Mouse (Mus musculus) layer of hippocampus, adult 8-10 months (tissue): ENCODE measurements around the gene Slc25a45. TPM values are rescaled to one million over a fixed set of nuclear protein-coding genes. Genes with fewer than 3 reads are reported as not detected.
"Not testable (repeated sequence)": the region's sequence is repeated elsewhere in the genome, so short reads cannot be mapped to it uniquely, and the experiment has no call there.

Experiments
- DNase-seq, 2 experiments: peaks; one replicate each; pipeline ENCODE4 v3.0.0; 2022; ENCODE audit warnings: low spot score in 2 of 2
- total RNA-seq, 4 experiments: library from RNA; stranded (reverse); gene quantifications; 2 replicates each; pipeline ENCODE4 v1.2.4; 2022

Gene Slc25a45
- total RNA-seq, 4 experiments from 2014 or later = 3.1 to 7.1 (median 4.5) TPM

GRCm38 (mm10) chr19:5851481-5851971, 26.1 kb upstream of the Slc25a45 start:
- DNase-seq = no peak

GRCm38 (mm10) chr19:5852035-5852722, 25.4 kb upstream of the Slc25a45 start:
- DNase-seq = no peak

- peak in 1 of 2 experiments; percentile 44 for DNase-seq
Measured at GRCm38 (mm10) chr19:5856604-5857003, 21.0 kb upstream of the Slc25a45 start.

GRCm38 (mm10) chr19:5862335-5863085, 15.1 kb upstream of the Slc25a45 start:
- no peak for DNase-seq

GRCm38 (mm10) chr19:5863776-5864175, 13.8 kb upstream of the Slc25a45 start:
- no peak for DNase-seq

GRCm38 (mm10) chr19:5864710-5865398, 12.8 kb upstream of the Slc25a45 start:
- no peak for DNase-seq

- no peak for DNase-seq
Measured at GRCm38 (mm10) chr19:5868096-5868495, 9.5 kb upstream of the Slc25a45 start.

GRCm38 (mm10) chr19:5871273-5871672, 6.3 kb upstream of the Slc25a45 start:
- DNase-seq = no peak

GRCm38 (mm10) chr19:5871683-5872082, 5.9 kb upstream of the Slc25a45 start:
- no peak for DNase-seq

GRCm38 (mm10) chr19:5872528-5872927, 5.1 kb upstream of the Slc25a45 start:
- DNase-seq = no peak

- DNase-seq = no peak
Measured at GRCm38 (mm10) chr19:5872931-5873556, 4.6 kb upstream of the Slc25a45 start.

- no peak for DNase-seq
Measured at GRCm38 (mm10) chr19:5874391-5874968, 3.1 kb upstream of the Slc25a45 start.

GRCm38 (mm10) chr19:5874969-5875480, 2.6 kb upstream of the Slc25a45 start, which contains the start of gene Frmd8:
Gene Frmd8 (minus strand): TSS chr19:5875274.
- peak; percentile 91 for DNase-seq

GRCm38 (mm10) chr19:5878362-5878722, 734 bp downstream of the Slc25a45 start:
- DNase-seq = no peak

GRCm38 (mm10) chr19:5878916-5879315, 1.3 kb downstream of the Slc25a45 start:
- DNase-seq = no peak

- DNase-seq = no peak
Measured at GRCm38 (mm10) chr19:5879735-5880134, 2.1 kb downstream of the Slc25a45 start.

GRCm38 (mm10) chr19:5881155-5881554, 3.5 kb downstream of the Slc25a45 start:
- no peak for DNase-seq

- not testable (repeated sequence) for DNase-seq
Measured at GRCm38 (mm10) chr19:5882079-5882478, 4.5 kb downstream of the Slc25a45 start.

- DNase-seq = no peak
Measured at GRCm38 (mm10) chr19:5883935-5884334, 6.3 kb downstream of the Slc25a45 start.

GRCm38 (mm10) chr19:5885838-5886237, 8.2 kb downstream of the Slc25a45 start:
- no peak for DNase-seq

- no peak for DNase-seq
Measured at GRCm38 (mm10) chr19:5887234-5887815, 9.7 kb downstream of the Slc25a45 start.
